Mouse (Mus musculus) gastrocnemius, postnatal 25 days (tissue): ENCODE data around the gene Daglb. TPM values are rescaled to one million over a fixed set of nuclear protein-coding genes. Genes with fewer than 3 reads are reported as not detected.
A peak's percentile ranks its signal among the peaks of the same experiment; 100 is the strongest.
"Not testable (repeated sequence)": the region's sequence is repeated elsewhere in the genome, so short reads cannot be mapped to it uniquely, and the experiment has no call there.

Experiments used
- DNase-seq: peaks from one replicate; pipeline ENCODE4 v3.0.0; 2022
- total RNA-seq, 2 experiments: library from RNA; stranded (reverse); gene quantifications; 1 replicate in 1 of 2; 2 replicates in 1 of 2; pipeline ENCODE4 v1.2.3; 2021

Daglb gene
- total RNA-seq, 2 experiments from 2014 or later, result 6.0 to 7.2 TPM

GRCm38 (mm10) chr5:143518045-143518591 lies 53.7 kb downstream of the Daglb start:
- DNase-seq, result no peak

- no peak for DNase-seq
These were observed 56.0 kb downstream of the Daglb start for GRCm38 (mm10) chr5:143520415-143520814.

GRCm38 (mm10) chr5:143522882-143523281 lies 58.5 kb downstream of the Daglb start:
- no peak for DNase-seq

GRCm38 (mm10) chr5:143525454-143526225 lies 61.3 kb downstream of the Daglb start:
- DNase-seq, result no peak

- no peak for DNase-seq
These were observed 62.4 kb downstream of the Daglb start for GRCm38 (mm10) chr5:143526698-143527331.

- DNase-seq, result peak; percentile 96
These were observed 63.3 kb downstream of the Daglb start, which contains the start of gene Rac1 for GRCm38 (mm10) chr5:143527486-143528307. Rac1 (minus strand) TSS chr5:143528036.

GRCm38 (mm10) chr5:143528308-143528683 lies 63.9 kb downstream of the Daglb start:
- DNase-seq, result no peak

- DNase-seq, result no peak
These were observed 66.3 kb downstream of the Daglb start for GRCm38 (mm10) chr5:143530715-143531114.

- DNase-seq, result no peak
These were observed 70.5 kb downstream of the Daglb start for GRCm38 (mm10) chr5:143534922-143535321.

GRCm38 (mm10) chr5:143537022-143537421 lies 72.6 kb downstream of the Daglb start:
- no peak for DNase-seq

GRCm38 (mm10) chr5:143539111-143539510 lies 74.7 kb downstream of the Daglb start:
- no peak for DNase-seq

GRCm38 (mm10) chr5:143547384-143547783 lies 83.0 kb downstream of the Daglb start:
- peak; percentile 67 for DNase-seq

- DNase-seq, result no peak
These were observed 83.5 kb downstream of the Daglb start for GRCm38 (mm10) chr5:143547866-143548265.

- peak; percentile 97 for DNase-seq
These were observed 84.0 kb downstream of the Daglb start for GRCm38 (mm10) chr5:143548401-143548846.

- DNase-seq, result not testable (repeated sequence)
These were observed 84.5 kb downstream of the Daglb start for GRCm38 (mm10) chr5:143548922-143549321.

- DNase-seq, result peak; percentile 59
These were observed 88.5 kb downstream of the Daglb start for GRCm38 (mm10) chr5:143552911-143553310.

GRCm38 (mm10) chr5:143555233-143555632 lies 90.8 kb downstream of the Daglb start:
- no peak for DNase-seq

Other genes with a start within 250 kb of the Daglb start
- gene Spdye4a, start 237.7 kb upstream of the Daglb start, total RNA-seq, result not detected
- gene Zfp12, start 229.4 kb upstream of the Daglb start, total RNA-seq, result 1 to 10 TPM; 6.7 to 8.0 TPM
- 1 to 10 TPM; 2.9 to 3.1 TPM for gene Zfp316, start 194.6 kb upstream of the Daglb start, total RNA-seq
- under 1 TPM in 1 of 2 experiments, not detected in 1; 0.28 TPM for gene Zfp853, start 171.0 kb upstream of the Daglb start, total RNA-seq
- 10 to 100 TPM in 1 of 2 experiments, 1 to 10 TPM in 1; 8.1 to 11.2 TPM for gene E130309D02Rik, start 149.2 kb upstream of the Daglb start, total RNA-seq
- gene Zdhhc4, start 135.3 kb upstream of the Daglb start, total RNA-seq, result 10 to 100 TPM; 32.1 to 33.0 TPM
- not detected for gene Grid2ip, start 107.2 kb upstream of the Daglb start, total RNA-seq
- gene Kdelr2, start 60.7 kb upstream of the Daglb start, total RNA-seq, result 10 to 100 TPM; 34.1 to 40.0 TPM
- 100 to 1,000 TPM; 180 to 184 TPM for gene Rac1, start 63.5 kb downstream of the Daglb start, total RNA-seq
- gene Cyth3, start 157.9 kb downstream of the Daglb start, total RNA-seq, result 10 to 100 TPM; 13.9 to 16.9 TPM